Mouse (Mus musculus) testis, postnatal 10 days (tissue): ENCODE measurements at regions not wholly inside any gene's neighbourhood (a gene's known extent, or its start where the extent isn't known, plus 50 kb on each side); places are given as distances from the start of the nearest gene placed in this dataset.

ENCODE experiments used
- DNase-seq: peaks from one replicate; pipeline ENCODE4 v3.0.0; 2021; ENCODE audit warnings: low spot score

- no peak for DNase-seq
These were observed 62.0 kb upstream of the Rtl1 start for GRCm38 (mm10) chr12:109662179-109662578.

DNA sequence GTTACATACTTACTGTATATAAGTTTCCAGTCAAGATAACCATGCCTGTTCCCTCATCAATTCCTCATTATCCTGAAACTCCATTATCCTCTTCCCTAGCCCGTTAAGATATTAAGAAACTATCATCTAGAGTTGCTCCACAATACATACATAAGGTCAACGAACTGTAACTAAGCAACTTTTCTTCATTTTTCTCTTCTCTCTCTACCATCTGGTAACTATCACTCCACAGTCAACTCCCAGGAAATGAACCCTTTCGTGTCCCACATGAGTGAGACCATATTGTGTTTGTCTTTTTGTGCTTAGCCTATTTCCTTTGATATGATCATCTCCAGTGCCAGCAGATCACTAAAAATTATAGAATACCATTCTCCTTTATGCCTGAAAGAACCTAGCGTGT is 74.6 kb upstream of the Rtl1 start:
- no peak for DNase-seq

DNA sequence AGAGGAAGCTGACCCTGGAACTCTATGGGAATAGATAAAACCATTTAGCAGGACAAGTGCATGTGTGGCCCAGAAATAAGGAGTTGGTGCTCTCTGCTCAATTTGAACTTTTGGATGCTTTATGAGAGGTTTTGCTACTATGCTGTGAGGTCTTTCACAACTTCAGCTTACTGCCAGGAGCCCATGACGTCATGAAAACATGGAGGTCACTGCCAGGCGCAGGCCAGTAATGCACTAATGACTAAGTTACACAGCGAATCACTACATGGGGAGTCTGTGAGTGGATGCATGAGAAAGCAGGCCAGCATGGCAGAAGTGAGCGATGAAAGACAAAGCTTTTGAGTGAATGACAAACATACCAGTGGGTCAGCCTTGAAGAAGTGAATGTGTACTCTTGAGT is 93.9 kb upstream of the Rtl1 start:
- DNase-seq = no peak

DNA sequence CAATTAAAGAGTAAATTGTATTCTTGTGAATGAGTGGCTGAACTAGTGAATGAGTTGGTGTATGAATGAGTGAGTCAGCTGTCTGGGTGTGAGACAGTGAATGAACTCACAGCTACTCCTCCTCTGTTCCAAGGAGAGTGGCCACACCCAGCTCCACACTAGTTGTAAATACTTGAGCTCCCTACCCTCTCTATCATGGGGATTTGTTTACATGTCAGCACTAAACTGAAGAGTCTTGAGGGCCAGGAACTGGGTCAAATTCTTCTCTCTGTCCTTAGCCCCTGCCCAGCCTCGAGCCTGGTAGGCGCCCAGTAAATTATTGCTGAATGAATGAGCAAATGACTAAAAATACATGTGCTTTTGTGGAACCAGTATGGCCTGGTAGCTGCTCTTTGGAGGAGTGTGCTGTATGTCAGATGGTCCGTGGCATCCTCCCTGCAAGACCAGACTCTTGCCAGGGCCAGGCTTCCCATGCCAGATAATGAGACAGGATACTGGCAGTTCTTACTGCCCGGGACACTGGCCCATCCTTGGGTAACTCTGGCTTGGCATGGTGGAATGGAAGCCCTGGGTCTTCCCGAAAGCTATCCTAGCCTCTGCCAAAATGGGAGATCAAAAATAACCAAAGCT is 94.8 kb upstream of the Rtl1 start:
- no peak for DNase-seq

- DNase-seq = no peak
These were observed 106.7 kb upstream of the Rtl1 start for GRCm38 (mm10) chr12:109706820-109707219.

- no peak for DNase-seq
These were observed 109.5 kb upstream of the Rtl1 start for GRCm38 (mm10) chr12:109709661-109710060.

GRCm38 (mm10) chr12:109711392-109711791 is 111.3 kb upstream of the Rtl1 start:
- no peak for DNase-seq

DNA sequence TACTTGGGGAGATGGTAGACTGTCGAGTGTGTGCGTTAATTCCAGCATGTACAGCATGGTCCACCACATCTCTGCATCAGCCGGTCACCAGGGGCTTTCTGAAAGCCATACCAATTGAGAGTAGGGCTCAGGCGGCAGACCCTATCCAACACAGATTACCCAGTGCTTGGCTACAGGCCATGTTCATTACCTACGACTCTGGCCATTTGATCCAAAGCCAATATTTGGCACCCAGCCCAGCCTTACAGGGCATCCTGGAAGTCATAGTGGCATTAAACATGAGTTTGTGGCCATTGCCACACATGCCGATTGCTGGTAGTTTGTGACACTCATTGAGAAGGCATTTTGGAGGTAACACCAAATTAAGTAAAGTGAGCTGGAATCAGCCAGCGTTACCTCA is 111.8 kb upstream of the Rtl1 start:
- DNase-seq = no peak

- DNase-seq = no peak
These were observed 112.3 kb upstream of the Rtl1 start for GRCm38 (mm10) chr12:109712386-109712785.

- DNase-seq = no peak
These were observed 112.9 kb upstream of the Rtl1 start for GRCm38 (mm10) chr12:109713041-109713440.

DNA sequence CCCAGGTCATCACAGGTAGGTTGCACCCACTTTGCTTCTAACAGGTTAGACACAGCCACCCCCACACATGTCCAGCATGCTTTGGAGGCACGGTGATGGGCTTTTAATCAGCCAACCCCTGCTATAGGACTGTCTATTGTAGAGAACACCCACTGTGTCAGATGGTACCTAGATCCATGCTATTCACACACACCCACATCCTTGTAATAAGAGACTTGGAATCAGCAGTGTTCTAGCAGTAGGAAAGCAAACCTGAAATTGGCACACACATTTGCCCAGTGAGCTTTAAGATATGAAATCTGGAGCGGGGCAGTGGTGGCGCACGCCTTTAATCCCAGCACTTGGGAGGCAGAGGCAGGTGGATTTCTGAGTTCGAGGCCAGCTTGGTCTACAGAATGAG is 113.9 kb upstream of the Rtl1 start:
- no peak for DNase-seq

DNA sequence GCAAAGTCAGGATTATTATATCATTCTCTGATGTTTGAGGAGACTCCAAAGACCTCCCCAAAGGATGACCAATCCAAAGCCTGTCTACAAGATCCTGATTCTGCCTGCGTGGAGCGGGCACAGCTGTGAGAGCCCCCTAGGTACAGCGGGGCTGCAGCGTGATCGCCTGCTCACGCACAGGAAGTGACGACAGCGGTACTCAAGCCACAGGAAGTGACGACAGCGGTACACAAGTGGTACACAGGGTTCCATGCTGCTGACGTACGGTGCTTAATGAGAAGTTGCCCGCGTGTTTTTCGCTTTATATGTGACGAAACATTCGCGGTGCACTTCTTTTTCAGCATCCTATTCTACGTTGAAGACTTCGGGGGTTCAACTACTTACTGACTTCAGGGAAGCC is 116.9 kb upstream of the Rtl1 start:
- DNase-seq = no peak

DNA sequence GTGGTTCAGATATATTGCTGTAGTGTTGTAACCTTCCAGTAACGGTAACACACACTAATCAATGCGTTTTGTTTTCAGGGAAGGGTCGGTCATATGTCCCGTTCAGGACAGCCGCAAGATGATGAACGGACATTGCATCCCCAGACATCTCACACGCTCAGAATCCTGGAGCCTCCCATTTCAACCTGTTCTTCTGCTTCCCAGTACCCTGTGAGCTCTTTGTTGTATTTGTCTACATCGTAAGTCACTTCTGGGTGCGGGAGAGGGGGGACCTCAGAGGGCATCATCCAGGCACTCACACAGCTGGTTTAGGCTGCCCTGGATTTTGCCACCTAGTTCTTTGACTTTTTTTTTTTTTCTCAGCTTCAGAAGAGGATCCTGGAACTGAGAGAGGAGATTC is 117.9 kb upstream of the Rtl1 start:
- DNase-seq = no peak

GRCm38 (mm10) chr12:109738201-109738600 is 138.1 kb upstream of the Rtl1 start:
- DNase-seq = no peak

GRCm38 (mm10) chr12:109738911-109739310 is 138.8 kb upstream of the Rtl1 start:
- no peak for DNase-seq

- no peak for DNase-seq
These were observed 142.4 kb upstream of the Rtl1 start for GRCm38 (mm10) chr12:109742486-109742885.

- DNase-seq = no peak
These were observed 143.0 kb upstream of the Rtl1 start for GRCm38 (mm10) chr12:109743036-109743650.

DNA sequence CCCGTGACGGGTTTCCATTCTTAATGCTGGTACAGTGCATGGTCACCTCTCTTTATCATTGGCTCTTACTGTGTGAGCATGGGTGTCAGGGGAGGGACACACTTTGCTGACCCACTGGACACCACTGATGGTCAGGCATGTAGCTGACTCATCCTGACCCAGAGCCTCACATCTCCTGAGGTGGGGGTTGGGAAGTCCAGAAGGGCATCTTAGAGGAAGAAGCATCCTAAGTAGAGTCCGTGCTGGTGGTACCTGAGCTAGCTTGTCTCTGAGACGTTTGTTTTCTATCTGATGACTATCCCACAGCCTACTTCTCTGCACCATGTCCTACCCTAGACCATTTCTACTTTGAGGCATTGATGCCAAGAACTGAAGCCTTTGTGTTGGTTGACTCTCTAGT is 144.1 kb upstream of the Rtl1 start:
- no peak for DNase-seq

DNA sequence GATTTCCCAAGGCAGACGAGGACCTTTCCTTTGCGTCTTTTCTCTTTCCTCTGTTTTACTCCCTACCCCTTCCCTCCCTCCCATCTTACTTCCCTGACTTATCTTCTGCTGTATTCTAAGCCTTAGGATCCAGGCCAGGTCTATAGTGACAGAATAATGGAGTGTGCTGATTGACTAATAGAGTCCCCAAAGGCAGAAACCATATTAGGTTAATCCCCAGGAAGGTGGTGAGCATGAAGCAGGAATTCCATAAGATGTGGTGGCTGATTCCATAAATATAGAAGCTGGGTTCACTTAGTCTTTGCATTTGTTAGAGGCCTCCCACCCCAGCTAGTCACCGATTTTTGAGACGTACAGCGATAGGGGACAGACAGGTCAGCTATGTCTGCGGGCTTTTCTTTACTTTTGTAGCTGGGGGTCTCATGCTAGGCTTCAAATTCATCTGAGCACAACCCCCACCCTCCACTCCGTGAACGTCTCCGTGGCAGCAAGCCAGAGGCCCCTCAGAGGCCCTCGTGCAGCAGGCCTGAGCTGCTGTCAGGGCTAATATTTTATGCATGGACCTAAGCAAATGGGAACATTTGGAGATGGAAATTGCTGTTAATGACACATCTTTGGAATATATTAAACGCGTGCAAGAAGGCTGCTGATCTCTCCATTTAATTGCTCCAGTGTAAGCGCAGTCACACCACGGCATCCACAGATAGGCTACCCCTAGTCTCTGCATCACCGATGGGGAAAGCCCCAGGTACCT is 145.8 kb upstream of the Rtl1 start:
- no peak for DNase-seq

DNA sequence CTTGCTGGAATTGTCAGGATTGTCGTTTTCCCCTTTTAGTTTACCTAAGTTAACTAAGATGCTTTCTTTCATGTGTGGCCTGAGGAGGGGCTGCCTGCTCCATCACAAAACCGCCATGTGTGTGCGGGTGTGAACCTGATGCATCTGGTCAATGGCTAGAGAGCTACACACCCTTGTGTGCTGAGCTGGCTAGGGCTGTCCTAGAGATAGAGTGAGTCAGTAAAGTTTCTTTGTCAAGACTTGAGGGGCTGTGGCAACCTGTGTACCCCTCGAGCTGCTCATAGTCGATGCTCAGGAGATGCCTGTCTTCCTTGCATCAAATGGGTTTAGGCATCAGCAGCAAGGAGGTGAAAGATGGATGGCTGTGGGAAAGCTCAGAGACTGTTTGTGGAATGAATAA is 147.1 kb upstream of the Rtl1 start:
- DNase-seq = no peak

- DNase-seq = no peak
These were observed 147.6 kb upstream of the Rtl1 start for GRCm38 (mm10) chr12:109747776-109748175.

DNA sequence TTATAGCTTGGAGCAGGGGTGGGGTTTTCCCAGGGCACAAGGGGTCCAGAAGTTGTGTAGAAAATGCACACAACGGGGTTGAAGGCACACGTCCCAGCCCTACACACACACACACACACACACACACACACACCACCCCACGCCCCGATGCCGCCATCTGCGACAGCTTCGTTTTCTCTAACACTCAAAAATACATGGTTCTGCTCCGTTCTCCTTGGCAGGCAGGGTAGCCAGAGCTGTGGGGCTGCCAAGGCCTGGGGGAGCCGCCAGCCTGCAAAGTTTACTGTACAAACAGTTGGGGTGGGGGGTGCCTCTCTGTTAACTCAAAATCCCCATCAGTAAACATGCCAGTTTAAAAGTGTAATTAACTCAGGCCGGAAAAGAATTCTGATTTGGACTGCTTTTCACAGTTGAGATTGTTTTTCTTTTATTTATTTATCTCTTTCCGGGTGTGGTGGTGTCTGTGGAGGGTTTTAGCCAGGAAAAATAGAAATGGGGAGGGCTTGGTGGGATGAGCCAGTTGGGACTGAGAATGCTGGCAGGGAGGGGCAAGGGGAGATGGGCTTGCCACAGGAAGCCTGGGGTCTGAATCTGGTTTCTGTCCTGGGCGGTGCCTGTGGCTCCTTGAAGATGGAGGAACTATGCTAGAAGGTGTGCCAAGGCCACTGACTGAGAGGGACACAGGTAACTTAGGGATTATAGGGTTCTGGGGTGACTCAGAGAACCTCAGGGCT is 148.4 kb upstream of the Rtl1 start:
- no peak for DNase-seq

GRCm38 (mm10) chr12:109749256-109749655 is 149.1 kb upstream of the Rtl1 start:
- DNase-seq = no peak
